Mouse (Mus musculus) liver, postnatal 0 days (tissue): ENCODE measurements around the gene Gm20696. TPM values are rescaled to one million over a fixed set of nuclear protein-coding genes. Genes with fewer than 3 reads are reported as not detected.

Experiments used
- ATAC-seq: fragments of 200-750 bp; cut with Nextera tagmentation; 2 replicates; pipeline ENCODE4 v1.8.0; 2017; ENCODE audit warnings: mild to moderate bottlenecking, moderate library complexity
- DNase-seq: peaks from one replicate; pipeline ENCODE4 v3.0.0-alpha.2; 2016
- H3K27ac ChIP-seq: fragments of 300-500 bp; sonication (generic); 2 replicates; pipeline ENCODE4 v1.5.1; 2014; ENCODE audit warnings: antibody characterized with exemption, moderate library complexity, mild to moderate bottlenecking, low read depth
- H3K27me3 ChIP-seq: fragments of 300-500 bp; sonication (generic); 2 replicates; pipeline ENCODE4 v1.6.1; 2014; ENCODE audit warnings: low read length, control low read depth, mixed read lengths; ENCODE audit not compliant: insufficient read depth
- H3K36me3 ChIP-seq: fragments of 300-500 bp; sonication (generic); replicated peaks from 2 replicates; pipeline ENCODE4 v1.6.1; 2014; ENCODE audit warnings: mild to moderate bottlenecking, control low read depth, low read length, moderate library complexity, mixed read lengths; ENCODE audit not compliant: insufficient read depth
- H3K4me1 ChIP-seq: fragments of 300-500 bp; sonication (generic); 2 replicates; pipeline ENCODE4 v1.6.1; 2014; ENCODE audit warnings: antibody characterized with exemption, mild to moderate bottlenecking, control low read depth; ENCODE audit not compliant: insufficient read depth
- H3K4me2 ChIP-seq: fragments of 300-500 bp; sonication (generic); 2 replicates; pipeline ENCODE4 v1.6.1; 2014; ENCODE audit warnings: low read depth, mild to moderate bottlenecking, low read length, moderate library complexity, mixed read lengths
- H3K4me3 ChIP-seq: fragments of 300-500 bp; sonication (generic); 2 replicates; pipeline ENCODE4 v1.5.1; 2014; ENCODE audit warnings: low read depth, low read length
- H3K9ac ChIP-seq: fragments of 300-500 bp; sonication (generic); replicated peaks from 2 replicates; pipeline ENCODE4 v1.6.1; 2014; ENCODE audit warnings: mild to moderate bottlenecking, moderate library complexity
- H3K9me3 ChIP-seq: fragments of 300-500 bp; sonication (generic); 2 replicates; pipeline ENCODE4 v1.6.1; 2016; ENCODE audit warnings: mild to moderate bottlenecking, control low read depth, low read length, mixed read lengths
- CTCF ChIP-seq: sonication (generic); IDR thresholded peaks from 2 replicates; pipeline ENCODE4 v1.5.1; 2016; ENCODE audit warnings: antibody characterized with exemption, low read depth
- EP300 ChIP-seq: IDR thresholded peaks from 2 replicates; pipeline ENCODE4 v1.6.1; 2016; ENCODE audit warnings: antibody characterized with exemption, low read depth, mild to moderate bottlenecking
- WGBS: fragments of 180-500 bp; shearing (Covaris S2); extraction: QIAGEN DNeasy Blood & Tissue Kit; methylation state at CpG from one replicate; pipeline ENCODE4 v1.1.7; 2014; ENCODE audit not compliant: insufficient replicate concordance; 5-methylcytosine and 5-hydroxymethylcytosine counted together
- polyA plus RNA-seq: library from polyadenylated mRNA; unstranded; fragments of >200 nt; fragmentation: Nextera tagmentation; extraction: Ambion mirVana; gene quantifications from 2 replicates; pipeline ENCODE4 v1.2.1, GENCODE M21; 2015

Gene Gm20696
- polyA plus RNA-seq, 1 experiment from 2014 or later, result 1.2 TPM

DNA sequence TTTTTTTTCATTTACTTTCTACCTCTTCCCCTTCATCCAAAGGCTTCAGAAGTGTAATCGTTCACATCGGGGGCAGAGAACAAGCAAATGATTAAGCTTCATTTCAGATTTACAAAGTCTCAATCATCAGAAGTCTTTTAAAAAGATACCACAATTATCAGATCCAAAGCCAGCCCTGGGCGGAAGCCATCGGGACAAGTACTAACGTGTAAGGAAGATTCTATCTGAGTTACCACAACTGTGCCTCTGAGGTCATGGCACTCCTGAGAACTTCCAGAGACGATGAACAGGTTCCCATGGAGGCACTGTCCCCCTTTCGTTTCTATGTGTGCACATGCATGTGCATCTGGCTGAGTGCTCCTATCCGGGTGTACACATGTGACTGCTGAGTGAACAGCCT lies 413.3 kb downstream of the Gm20696 start:
- 71% methylated on average over 8 of the region's 8 CpGs for WGBS
- TF ChIP-seq EP300 (no peak), CTCF (no peak)

DNA sequence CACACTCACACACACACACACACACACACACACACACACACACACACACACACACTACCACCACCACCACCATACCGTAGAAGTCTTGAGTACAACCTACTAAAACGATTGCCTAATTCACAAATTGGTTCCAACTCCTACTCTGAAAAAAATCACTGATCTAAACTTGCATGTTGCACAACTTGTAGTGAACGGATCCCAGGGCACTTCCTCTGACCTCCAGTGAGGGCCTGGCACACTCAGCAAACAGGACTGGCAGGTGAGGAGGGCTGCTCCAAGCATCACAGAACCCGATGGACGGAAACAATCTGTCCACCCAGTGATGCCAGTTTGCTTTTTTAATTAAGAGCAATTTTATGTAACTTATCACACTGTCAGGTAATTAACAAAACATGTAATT lies 413.8 kb downstream of the Gm20696 start:
- DNase-seq, result peak; percentile 33
- H3K4me2 ChIP-seq, result no peak overlapping the region
- H3K4me3 ChIP-seq, result no peak overlapping the region
- 41% methylated on average over 5 of the region's 5 CpGs for WGBS
- H3K9me3 ChIP-seq, result no peaks in the 10 kb centered on the region
- H3K27me3 ChIP-seq, result no peaks in the 10 kb centered on the region
- no peak for TF ChIP-seq CTCF
- TF ChIP-seq EP300, result no peak
- no peaks in the 10 kb centered on the region for H3K4me1 ChIP-seq
- peak; percentile 76 for ATAC-seq
- H3K27ac ChIP-seq, result no peak overlapping the region
- no peak overlapping the region for H3K9ac ChIP-seq
- no peaks in the 10 kb centered on the region for H3K36me3 ChIP-seq

More for the DNA sequence above, 413.3 kb downstream of the Gm20696 start:
- Histone ChIP-seq H3K4me3 (no peak overlapping the region), H3K9me3 (no peaks in the 10 kb centered on the region), H3K9ac (no peak overlapping the region), H3K27me3 (no peaks in the 10 kb centered on the region), H3K27ac (no peak overlapping the region), H3K4me1 (no peaks in the 10 kb centered on the region), H3K36me3 (no peaks in the 10 kb centered on the region), H3K4me2 (no peak overlapping the region)
- DNase-seq (no peak), ATAC-seq (no peak)

GRCm38 (mm10) chr6:99251924-99252323 lies 414.7 kb downstream of the Gm20696 start:
- no peaks in the 10 kb centered on the region for H3K27me3 ChIP-seq
- no peaks in the 10 kb centered on the region for H3K36me3 ChIP-seq
- H3K4me2 ChIP-seq, result no peak overlapping the region
- TF ChIP-seq CTCF (peak; percentile 45), EP300 (no peak)
- 65% methylated on average over 4 of the region's 4 CpGs for WGBS
- no peaks in the 10 kb centered on the region for H3K9me3 ChIP-seq
- no peak overlapping the region for H3K27ac ChIP-seq
- H3K4me1 ChIP-seq, result no peaks in the 10 kb centered on the region
- no peak overlapping the region for H3K4me3 ChIP-seq
- DNase-seq, result no peak
- no peak for ATAC-seq
- no peak overlapping the region for H3K9ac ChIP-seq

GRCm38 (mm10) chr6:99251222-99251621 lies 415.4 kb downstream of the Gm20696 start:
- WGBS, result 92% methylated on average over 3 of the region's 3 CpGs
- ATAC-seq, result no peak

DNA sequence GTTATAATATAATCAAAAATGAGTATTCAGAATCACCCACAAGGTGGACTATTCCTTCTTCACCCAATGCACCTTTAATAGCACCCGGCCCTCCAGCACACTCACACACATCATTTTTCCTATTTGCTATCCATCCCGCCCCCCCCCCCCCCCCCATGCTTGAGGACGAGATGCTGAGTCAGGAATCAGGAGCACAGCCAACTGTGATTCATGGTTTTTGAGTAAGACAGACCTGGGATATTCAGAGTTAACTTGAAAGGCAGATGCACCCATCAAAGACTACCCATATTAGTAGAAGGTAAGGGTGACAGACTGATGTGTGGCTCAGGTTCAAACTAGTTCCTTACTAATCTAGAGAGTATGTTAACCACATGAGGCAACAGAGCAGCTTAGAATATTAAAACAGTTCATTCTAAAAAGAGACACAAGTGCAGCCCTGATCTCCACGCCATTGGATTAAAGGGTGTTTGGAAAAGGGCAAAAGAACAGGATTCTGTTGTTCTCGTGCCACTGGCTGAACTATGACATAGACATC lies 417.0 kb downstream of the Gm20696 start:
- H3K27ac ChIP-seq, result no peak overlapping the region
- 73% methylated on average over 5 of the region's 5 CpGs for WGBS
- no peak overlapping the region for H3K4me3 ChIP-seq
- H3K36me3 ChIP-seq, result 0 out of 2 replicates have a peak, but pooled peaks cover 4% of the 10 kb centered on the region
- ATAC-seq (no peak), DNase-seq (no peak)
- no peak overlapping the region for H3K9ac ChIP-seq
- H3K9me3 ChIP-seq, result no peaks in the 10 kb centered on the region
- no peaks in the 10 kb centered on the region for H3K4me1 ChIP-seq
- no peaks in the 10 kb centered on the region for H3K27me3 ChIP-seq
- TF ChIP-seq EP300 (no peak), CTCF (no peak)
- H3K4me2 ChIP-seq, result no peak overlapping the region

More at GRCm38 (mm10) chr6:99251222-99251621, 415.4 kb downstream of the Gm20696 start:
- Histone ChIP-seq H3K4me1 (no peaks in the 10 kb centered on the region), H3K9ac (no peak overlapping the region), H3K4me3 (no peak overlapping the region), H3K27me3 (no peaks in the 10 kb centered on the region), H3K27ac (no peak overlapping the region), H3K9me3 (no peaks in the 10 kb centered on the region), H3K4me2 (no peak overlapping the region), H3K36me3 (0 out of 2 replicates have a peak, but pooled peaks cover 4% of the 10 kb centered on the region)
- DNase-seq, result no peak
- TF ChIP-seq EP300 (no peak), CTCF (no peak)

- Histone ChIP-seq H3K4me2 (no peak overlapping the region), H3K27ac (no peak overlapping the region), H3K4me1 (no peaks in the 10 kb centered on the region), H3K9ac (no peak overlapping the region), H3K36me3 (peaks cover 4% of the 10 kb centered on the region; the same call in 1 of the 2 replicates), H3K27me3 (no peaks in the 10 kb centered on the region), H3K9me3 (no peaks in the 10 kb centered on the region), H3K4me3 (no peak overlapping the region)
- ATAC-seq (no peak), DNase-seq (no peak)
- TF ChIP-seq CTCF, result no peak
- TF ChIP-seq EP300, result no peak
- 52% methylated on average over 8 of the region's 8 CpGs for WGBS
Measured at GRCm38 (mm10) chr6:99248396-99248795, 418.2 kb downstream of the Gm20696 start.
